Mouse (Mus musculus) liver, adult 2 months (tissue): ENCODE measurements at regions not wholly inside any gene's neighbourhood (a gene's known extent, or its start where the extent isn't known, plus 50 kb on each side); places are given as distances from the start of the nearest gene placed in this dataset.

Source experiments
- CTCF ChIP-seq: fragments of 200-500 bp; IDR thresholded peaks from 2 replicates; pipeline ENCODE4 v1.5.1; 2011; ENCODE audit warnings: low read depth, low read length, control low read depth
- POLR2A ChIP-seq: fragments of 200-500 bp; IDR thresholded peaks from 2 replicates; pipeline ENCODE4 v1.6.1; 2011; ENCODE audit warnings: low read length, control low read depth; ENCODE audit not compliant: insufficient read depth; ENCODE audit errors: extremely low read depth

GRCm38 (mm10) chr9:27646100-27646499, 144.5 kb upstream of the Opcml start:
- TF ChIP-seq POLR2A (no peak), CTCF (no peak)
